Mouse (Mus musculus): ENCODE data around the gene Otulin. TPM values are rescaled to one million over a fixed set of nuclear protein-coding genes. Genes with fewer than 3 reads are reported as not detected.

The Otulin gene
- polyA plus RNA-seq, 1 experiment from 2014 or later = 24.1 TPM

- Histone ChIP-seq H3K36me3 (no peaks in the 10 kb centered on the region), H3K4me2 (no peak overlapping the region), H3K27me3 (no peaks in the 10 kb centered on the region), H3K4me3 (no peak overlapping the region), H3K9me3 (no peaks in the 10 kb centered on the region), H3K27ac (no peak overlapping the region), H3K9ac (no peak overlapping the region), H3K4me1 (replicated peaks) (peaks cover 31% of the 10 kb centered on the region)
- WGBS = 87% methylated on average over 9 of the region's 9 CpGs
- ATAC-seq (ENCODE audit: low FRiP score) = no peak
Measured at GRCm38 (mm10) chr15:27503221-27503620, 127.3 kb downstream of the Otulin start.

GRCm38 (mm10) chr15:27502338-27502737 lies 128.2 kb downstream of the Otulin start:
- no peaks in the 10 kb centered on the region for H3K36me3 ChIP-seq
- H3K27me3 ChIP-seq = no peaks in the 10 kb centered on the region
- H3K4me2 ChIP-seq = no peak overlapping the region
- H3K9ac ChIP-seq = no peak overlapping the region
- H3K4me1 ChIP-seq (replicated peaks) = peaks cover 35% of the 10 kb centered on the region
- H3K9me3 ChIP-seq = no peaks in the 10 kb centered on the region
- H3K4me3 ChIP-seq = no peak overlapping the region
- WGBS = 82% methylated on average over 13 of the region's 13 CpGs
- H3K27ac ChIP-seq = 0 out of 2 replicates have a peak overlapping the region, but pooled peaks have one; percentile 45
- no peak for ATAC-seq (ENCODE audit: low FRiP score)

- Histone ChIP-seq H3K4me2 (no peak overlapping the region), H3K36me3 (no peaks in the 10 kb centered on the region), H3K4me1 (replicated peaks) (peaks cover 40% of the 10 kb centered on the region), H3K27me3 (no peaks in the 10 kb centered on the region), H3K27ac (no peak overlapping the region), H3K9me3 (no peaks in the 10 kb centered on the region), H3K4me3 (no peak overlapping the region), H3K9ac (no peak overlapping the region)
- ATAC-seq (ENCODE audit: low FRiP score) = no peak
- 82% methylated on average over 15 of the region's 15 CpGs for WGBS
Measured at GRCm38 (mm10) chr15:27500390-27500789, 130.1 kb downstream of the Otulin start.

- Histone ChIP-seq H3K27me3 (no peaks in the 10 kb centered on the region), H3K4me3 (no peak overlapping the region), H3K4me1 (replicated peaks) (peaks cover 50% of the 10 kb centered on the region), H3K9ac (no peak overlapping the region), H3K27ac (no peak overlapping the region), H3K36me3 (no peaks in the 10 kb centered on the region), H3K9me3 (no peaks in the 10 kb centered on the region), H3K4me2 (no peak overlapping the region)
- no peak for ATAC-seq (ENCODE audit: low FRiP score)
- 83% methylated on average over 5 of the region's 5 CpGs for WGBS
Measured at GRCm38 (mm10) chr15:27498078-27498477, 132.4 kb downstream of the Otulin start.

GRCm38 (mm10) chr15:27497300-27497997 lies 133.0 kb downstream of the Otulin start:
- 45% methylated on average over 7 of the region's 7 CpGs for WGBS

GRCm38 (mm10) chr15:27496596-27497299 lies 133.7 kb downstream of the Otulin start:
- peak; percentile 41; the same call in 1 of the 2 replicates for ATAC-seq (ENCODE audit: low FRiP score)
- Histone ChIP-seq H3K4me3 (no peak overlapping the region), H3K27ac (peak overlapping the region; percentile 56)

More at GRCm38 (mm10) chr15:27497300-27497997, 133.0 kb downstream of the Otulin start:
- H3K36me3 ChIP-seq = no peaks in the 10 kb centered on the region
- H3K27ac ChIP-seq = peak overlapping the region; percentile 56; the same call in 1 of the 2 replicates
- H3K9me3 ChIP-seq = no peaks in the 10 kb centered on the region
- H3K4me1 ChIP-seq (replicated peaks) = peaks cover 46% of the 10 kb centered on the region
- no peak overlapping the region for H3K4me2 ChIP-seq
- H3K27me3 ChIP-seq = no peaks in the 10 kb centered on the region
- H3K9ac ChIP-seq = no peak overlapping the region
- no peak overlapping the region for H3K4me3 ChIP-seq
- no peak for ATAC-seq (ENCODE audit: low FRiP score)

GRCm38 (mm10) chr15:27495981-27496401 lies 134.5 kb downstream of the Otulin start:
- 19% methylated on average over 5 of the region's 5 CpGs for WGBS
- Histone ChIP-seq H3K36me3 (no peaks in the 10 kb centered on the region), H3K9ac (no peak overlapping the region), H3K4me3 (no peak overlapping the region), H3K27ac (peak overlapping the region; percentile 81), H3K27me3 (no peaks in the 10 kb centered on the region), H3K4me1 (replicated peaks) (peaks cover 42% of the 10 kb centered on the region), H3K9me3 (no peaks in the 10 kb centered on the region), H3K4me2 (no peak overlapping the region)
- peak; percentile 52 for ATAC-seq (ENCODE audit: low FRiP score)

More at GRCm38 (mm10) chr15:27496596-27497299, 133.7 kb downstream of the Otulin start:
- Histone ChIP-seq H3K36me3 (no peaks in the 10 kb centered on the region), H3K9me3 (no peaks in the 10 kb centered on the region), H3K4me2 (no peak overlapping the region), H3K27me3 (no peaks in the 10 kb centered on the region), H3K9ac (no peak overlapping the region), H3K4me1 (replicated peaks) (peaks cover 42% of the 10 kb centered on the region)
- WGBS = 54% methylated on average over 11 of the region's 11 CpGs

- Histone ChIP-seq H3K36me3 (no peaks in the 10 kb centered on the region), H3K27me3 (no peaks in the 10 kb centered on the region), H3K4me2 (no peak overlapping the region), H3K4me1 (replicated peaks) (peaks cover 57% of the 10 kb centered on the region), H3K4me3 (no peak overlapping the region), H3K9ac (no peak overlapping the region), H3K9me3 (no peaks in the 10 kb centered on the region), H3K27ac (no peak overlapping the region)
- WGBS = 32% methylated on average over 10 of the region's 10 CpGs
- ATAC-seq (ENCODE audit: low FRiP score) = no peak
Measured at GRCm38 (mm10) chr15:27493516-27493915, 137.0 kb downstream of the Otulin start.

GRCm38 (mm10) chr15:27492734-27493133 lies 137.8 kb downstream of the Otulin start:
- Histone ChIP-seq H3K4me1 (replicated peaks) (peaks cover 64% of the 10 kb centered on the region), H3K9ac (no peak overlapping the region), H3K9me3 (no peaks in the 10 kb centered on the region), H3K36me3 (no peaks in the 10 kb centered on the region), H3K4me2 (no peak overlapping the region), H3K27ac (no peak overlapping the region), H3K4me3 (no peak overlapping the region), H3K27me3 (no peaks in the 10 kb centered on the region)
- 68% methylated on average over 1 of the region's 1 CpGs for WGBS
- ATAC-seq (ENCODE audit: low FRiP score) = no peak

Small RNA genes lying within 50 kb of the gene (microRNA-seq; reads per million reads assigned to microRNA genes)
- gene Mir7117 = 1.2 reads per million

Other genes with a start within 250 kb of the Otulin start
- gene Ank, start 164.0 kb downstream of the Otulin start, polyA plus RNA-seq (2015; fragmentation: Nextera tagmentation; extraction: Ambion mirVana) = 13.2 and 13.3 TPM in 2 replicates
- 10.3 and 14.3 TPM in 2 replicates for gene Otulinl, start 50.9 kb upstream of the Otulin start, polyA plus RNA-seq (2015; fragmentation: Nextera tagmentation; extraction: Ambion mirVana)

Data from hindbrain, embryonic 13.5 days (tissue).